Mouse (Mus musculus) small intestine, adult 2 months (tissue): ENCODE measurements around the gene Ffar2. TPM values are rescaled to one million over a fixed set of nuclear protein-coding genes. Genes with fewer than 3 reads are reported as not detected.

Experiments used
- H3K27ac ChIP-seq: fragments of 200-500 bp; 2 replicates; pipeline ENCODE4 v1.5.1; 2012; ENCODE audit warnings: low read depth, low read length, control low read depth, inconsistent platforms; ENCODE audit not compliant: insufficient read depth
- H3K27me3 ChIP-seq: fragments of 200-500 bp; 2 replicates; pipeline ENCODE4 v1.6.1; 2012; ENCODE audit warnings: mild to moderate bottlenecking, moderate library complexity, low read length, inconsistent platforms; ENCODE audit not compliant: control insufficient read depth, insufficient read depth
- H3K36me3 ChIP-seq: fragments of 200-500 bp; 2 replicates; pipeline ENCODE4 v1.6.1; 2012; ENCODE audit warnings: mild to moderate bottlenecking, low read length, control low read depth, inconsistent platforms; ENCODE audit not compliant: control insufficient read depth, insufficient read depth
- H3K4me1 ChIP-seq: fragments of 200-500 bp; 2 replicates; pipeline ENCODE4 v1.6.1; 2012; ENCODE audit warnings: low read length, inconsistent platforms, mixed read lengths; ENCODE audit not compliant: control insufficient read depth, insufficient read depth, insufficient read length
- H3K4me3 ChIP-seq: fragments of 200-500 bp; 2 replicates; pipeline ENCODE4 v1.5.1; 2012; ENCODE audit warnings: low read depth, mild to moderate bottlenecking, control low read depth, inconsistent platforms, low read length, moderate library complexity
- CTCF ChIP-seq: fragments of 200-500 bp; IDR thresholded peaks from 2 replicates; pipeline ENCODE4 v1.5.1; 2012; ENCODE audit warnings: low read depth, mild to moderate bottlenecking, control low read depth, inconsistent platforms, low read length, moderate library complexity, mixed read lengths; ENCODE audit not compliant: insufficient replicate concordance, insufficient read length; ENCODE audit errors: extremely low read depth
- POLR2A ChIP-seq: fragments of 200-500 bp; IDR thresholded peaks from 2 replicates; pipeline ENCODE4 v1.6.1; 2012; ENCODE audit warnings: low read depth, mild to moderate bottlenecking, control low read depth, inconsistent platforms, low read length, moderate library complexity
- WGBS: fragments of 180-500 bp; shearing (Covaris S2); methylation state at CpG from one replicate; pipeline ENCODE4 v1.1.7; 2018; 5-methylcytosine and 5-hydroxymethylcytosine counted together
- polyA plus RNA-seq: library from polyadenylated mRNA; depleted of rRNA; stranded (reverse); fragments of >200 nt; gene quantifications from 2 replicates; pipeline ENCODE4 v1.2.3, GENCODE M21; 2012; rRNA removed

Gene Ffar2
- polyA plus RNA-seq, 1 experiment: 9.5 TPM

DNA sequence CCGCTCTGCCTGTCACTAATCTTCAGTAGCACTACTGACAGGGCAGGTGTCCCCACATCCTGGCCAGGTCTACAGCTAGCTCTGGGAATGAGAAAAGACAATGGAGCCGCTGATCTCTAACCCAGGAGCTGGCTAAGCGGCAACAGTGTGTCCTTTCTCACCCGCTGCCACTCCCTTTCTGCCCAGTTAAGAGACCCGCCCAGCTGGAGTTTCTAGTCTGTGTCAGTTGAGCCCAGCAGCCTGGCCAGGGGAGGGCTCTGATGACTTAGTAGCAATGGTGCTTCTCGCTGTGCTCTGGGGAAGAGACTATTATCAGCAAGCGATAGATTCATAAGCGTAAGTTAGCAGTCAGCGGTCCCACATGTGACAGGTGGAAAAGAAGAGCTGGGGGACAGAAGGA is 54.3 kb downstream of the Ffar2 start:
- Histone ChIP-seq H3K36me3 (no peaks in the 10 kb centered on the region), H3K27ac (no peak overlapping the region)

More for the DNA sequence above, 54.3 kb downstream of the Ffar2 start:
- Histone ChIP-seq H3K4me1 (peaks cover 7% of the 10 kb centered on the region; the same call in 1 of the 2 replicates), H3K27me3 (no peaks in the 10 kb centered on the region), H3K4me3 (no peak overlapping the region)
- 15% methylated on average over 9 of the region's 9 CpGs for WGBS
- TF ChIP-seq POLR2A: no peak
- TF ChIP-seq CTCF: no peak

Other genes with a start within 250 kb of the Ffar2 start
- 21.4 and 38.1 TPM in 2 replicates for gene Kmt2b, start 235.0 kb downstream of the Ffar2 start, polyA plus RNA-seq
- gene Zbtb32, start 224.9 kb downstream of the Ffar2 start, polyA plus RNA-seq: 0.52 and 1.6 TPM in 2 replicates
- gene Upk1a, start 210.9 kb downstream of the Ffar2 start, polyA plus RNA-seq: 7.6 and 8.2 TPM in 2 replicates
- 459 and 585 TPM in 2 replicates for gene Cox6b1, start 197.6 kb downstream of the Ffar2 start, polyA plus RNA-seq
- 0.11 TPM in 1 of 2 replicates, not detected in the other for gene Etv2, start 187.9 kb downstream of the Ffar2 start, polyA plus RNA-seq
- gene Rbm42, start 173.5 kb downstream of the Ffar2 start, polyA plus RNA-seq: 51.5 and 94.9 TPM in 2 replicates
- 6.0 and 6.4 TPM in 2 replicates for gene Haus5, start 158.8 kb downstream of the Ffar2 start, polyA plus RNA-seq
- gene Pmis2, start 152.2 kb downstream of the Ffar2 start, polyA plus RNA-seq: not detected in 2 replicates
- gene 2200002J24Rik, start 124.8 kb downstream of the Ffar2 start, polyA plus RNA-seq: 1.1 and 6.1 TPM in 2 replicates
- gene Atp4a, start 111.6 kb downstream of the Ffar2 start, polyA plus RNA-seq: 0.37 and 1.2 TPM in 2 replicates
- gene Tmem147, start 94.2 kb downstream of the Ffar2 start, polyA plus RNA-seq: 181 and 200 TPM in 2 replicates
- not detected in 2 replicates for gene Gapdhs, start 80.1 kb downstream of the Ffar2 start, polyA plus RNA-seq
- gene Sbsn, start 72.3 kb downstream of the Ffar2 start, polyA plus RNA-seq: 0.23 and 0.27 TPM in 2 replicates
- gene Dmkn, start 60.0 kb downstream of the Ffar2 start, polyA plus RNA-seq: 1.2 and 2.7 TPM in 2 replicates
- gene Krtdap, start 35.9 kb downstream of the Ffar2 start, polyA plus RNA-seq: not detected in 2 replicates
- gene Ffar3, start 32.4 kb upstream of the Ffar2 start, polyA plus RNA-seq: 0.90 and 3.5 TPM in 2 replicates
- 0.66 and 2.2 TPM in 2 replicates for gene Ffar1, start 37.8 kb upstream of the Ffar2 start, polyA plus RNA-seq
- 4.5 and 9.2 TPM in 2 replicates for gene Cd22, start 56.6 kb upstream of the Ffar2 start, polyA plus RNA-seq
- gene Mag, start 91.1 kb upstream of the Ffar2 start, polyA plus RNA-seq: 0.48 and 0.52 TPM in 2 replicates
- 0.76 and 58.9 TPM in 2 replicates for gene Hamp2, start 100.9 kb upstream of the Ffar2 start, polyA plus RNA-seq
- gene Hamp, start 120.3 kb upstream of the Ffar2 start, polyA plus RNA-seq: 0.65 TPM in 1 of 2 replicates, not detected in the other
- 78.9 and 162 TPM in 2 replicates for gene Usf2, start 133.0 kb upstream of the Ffar2 start, polyA plus RNA-seq
- 267 and 816 TPM in 2 replicates for gene Lsr, start 149.7 kb upstream of the Ffar2 start, polyA plus RNA-seq
- 4.4 and 9.8 TPM in 2 replicates for gene Fam187b, start 150.0 kb upstream of the Ffar2 start, polyA plus RNA-seq
- 24.8 and 31.8 TPM in 2 replicates for gene Fxyd5, start 218.7 kb upstream of the Ffar2 start, polyA plus RNA-seq
- gene Fxyd7, start 227.7 kb upstream of the Ffar2 start, polyA plus RNA-seq: 2.0 and 2.6 TPM in 2 replicates
- gene Fxyd1, start 233.4 kb upstream of the Ffar2 start, polyA plus RNA-seq: 35.6 and 41.4 TPM in 2 replicates
- gene Lgi4, start 235.6 kb upstream of the Ffar2 start, polyA plus RNA-seq: 2.5 and 3.0 TPM in 2 replicates